Mouse (Mus musculus) forebrain, embryonic 13.5 days (tissue): ENCODE measurements around the gene Npc1l1. TPM values are rescaled to one million over a fixed set of nuclear protein-coding genes. Genes with fewer than 3 reads are reported as not detected.

Experiments used
- ATAC-seq: fragments of 200-750 bp; cut with Nextera tagmentation; 2 replicates; pipeline ENCODE4 v1.8.0; 2017
- H3K27ac ChIP-seq: fragments of 300-500 bp; sonication (generic); 2 replicates; pipeline ENCODE4 v1.5.1; 2015; ENCODE audit warnings: inconsistent platforms, mild to moderate bottlenecking, moderate library complexity
- H3K27me3 ChIP-seq: fragments of 300-500 bp; sonication (generic); 2 replicates; pipeline ENCODE4 v1.6.1; 2015; ENCODE audit warnings: mild to moderate bottlenecking, inconsistent platforms
- H3K36me3 ChIP-seq: fragments of 300-500 bp; sonication (generic); 2 replicates; pipeline ENCODE4 v1.6.1; 2015; ENCODE audit warnings: mild to moderate bottlenecking, inconsistent platforms; ENCODE audit not compliant: poor library complexity, severe bottlenecking
- H3K4me1 ChIP-seq: fragments of 300-500 bp; sonication (generic); 2 replicates; pipeline ENCODE4 v1.6.1; 2015; ENCODE audit warnings: inconsistent platforms
- H3K4me2 ChIP-seq: fragments of 300-500 bp; sonication (generic); 2 replicates; pipeline ENCODE4 v1.6.1; 2015; ENCODE audit warnings: inconsistent platforms, mild to moderate bottlenecking, moderate library complexity
- H3K4me3 ChIP-seq: fragments of 300-500 bp; sonication (generic); 2 replicates; pipeline ENCODE4 v1.5.1; 2015; ENCODE audit warnings: mild to moderate bottlenecking, inconsistent platforms
- H3K9ac ChIP-seq: fragments of 300-500 bp; sonication (generic); 2 replicates; pipeline ENCODE4 v1.6.1; 2015; ENCODE audit warnings: mild to moderate bottlenecking, inconsistent platforms
- H3K9me3 ChIP-seq: fragments of 300-500 bp; sonication (generic); replicated peaks from 2 replicates; pipeline ENCODE4 v1.6.1; 2016; ENCODE audit warnings: inconsistent platforms
- WGBS: fragments of 180-500 bp; shearing (Covaris S2); methylation state at CpG from one replicate; pipeline ENCODE4 v1.1.7; 2015; 5-methylcytosine and 5-hydroxymethylcytosine counted together
- polyA plus RNA-seq: library from polyadenylated mRNA; unstranded; fragments of >200 nt; fragmentation: Nextera tagmentation; extraction: Ambion mirVana; gene quantifications from 2 replicates; pipeline ENCODE4 v1.2.1, GENCODE M21; 2015

Npc1l1 gene
- polyA plus RNA-seq, 1 experiment from 2014 or later: 0.04 TPM

DNA sequence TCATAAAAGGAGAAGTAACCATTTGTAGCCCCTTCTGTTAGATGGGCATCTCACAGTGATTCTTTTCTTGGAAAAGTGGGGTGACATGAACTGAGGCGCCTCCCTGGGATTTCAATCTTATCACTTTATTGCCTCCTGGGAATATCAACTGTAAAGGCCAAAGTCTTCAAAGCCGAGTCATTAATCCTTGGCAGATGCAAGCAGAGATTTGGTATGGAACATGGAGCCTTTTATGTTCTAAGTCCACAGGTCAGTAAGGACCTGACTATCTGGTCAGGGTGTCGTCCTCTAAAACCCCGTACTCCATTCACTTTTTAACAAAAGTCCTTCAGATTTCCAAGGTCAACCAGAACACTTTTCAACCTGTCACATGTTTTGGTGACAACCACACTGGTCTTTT lies 22.9 kb upstream of the Npc1l1 start:
- Histone ChIP-seq H3K27me3 (no peaks in the 10 kb centered on the region), H3K9ac (no peak overlapping the region), H3K4me1 (no peaks in the 10 kb centered on the region), H3K4me3 (no peak overlapping the region), H3K36me3 (peaks cover 6% of the 10 kb centered on the region), H3K4me2 (no peak overlapping the region), H3K9me3 (no peaks in the 10 kb centered on the region), H3K27ac (no peak overlapping the region)
- 89% methylated on average over 4 of the region's 4 CpGs for WGBS
- ATAC-seq: no peak

DNA sequence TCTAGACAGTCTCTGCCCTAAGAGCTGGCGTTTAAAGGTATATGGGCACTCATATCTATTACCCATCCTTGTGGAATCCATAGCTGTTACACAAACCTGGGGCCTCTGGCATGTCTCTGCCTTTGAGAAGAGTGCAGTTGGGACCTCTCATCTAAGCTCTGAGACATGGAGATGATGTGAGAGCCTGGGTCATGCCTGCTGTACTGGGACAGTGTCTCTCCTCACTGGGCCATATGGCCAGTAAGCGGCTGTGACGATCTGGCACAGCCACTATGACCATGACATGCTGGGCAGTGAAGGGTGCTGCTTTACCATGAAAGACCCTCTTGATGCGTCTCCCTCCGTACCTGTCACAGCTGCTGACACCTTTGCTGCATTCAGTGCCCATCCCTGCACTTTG lies 22.3 kb upstream of the Npc1l1 start:
- 90% methylated on average over 5 of the region's 5 CpGs for WGBS
- Histone ChIP-seq H3K36me3 (0 out of 2 replicates have a peak, but pooled peaks cover 1% of the 10 kb centered on the region), H3K9me3 (no peaks in the 10 kb centered on the region), H3K4me1 (no peaks in the 10 kb centered on the region), H3K27me3 (no peaks in the 10 kb centered on the region), H3K4me3 (no peak overlapping the region), H3K9ac (no peak overlapping the region), H3K4me2 (no peak overlapping the region), H3K27ac (no peak overlapping the region)
- no peak for ATAC-seq

DNA sequence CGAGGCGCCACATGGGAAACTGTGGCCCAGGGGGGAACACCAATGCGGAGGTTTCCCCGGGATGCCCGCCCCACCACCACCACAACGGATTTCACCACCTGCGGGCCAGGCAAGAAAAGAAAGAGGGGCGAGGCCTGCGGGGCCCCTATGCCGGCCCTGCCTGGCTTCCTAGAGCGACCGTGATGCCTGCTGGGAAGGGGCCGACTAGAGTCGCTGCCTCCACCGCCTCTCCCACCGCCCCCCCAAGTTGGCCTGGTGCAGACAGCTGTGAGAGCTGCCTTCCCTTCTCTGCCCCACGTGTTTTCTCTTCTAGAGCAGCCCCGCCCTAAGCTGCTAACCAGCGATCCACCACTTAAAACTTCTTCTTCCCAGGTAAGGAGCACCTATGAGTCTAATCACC lies 14.8 kb upstream of the Npc1l1 start:
- no peaks in the 10 kb centered on the region for H3K36me3 ChIP-seq
- ATAC-seq: no peak
- WGBS: 53% methylated on average over 17 of the region's 19 CpGs
- H3K9me3 ChIP-seq: no peaks in the 10 kb centered on the region
- no peaks in the 10 kb centered on the region for H3K27me3 ChIP-seq
- no peak overlapping the region for H3K27ac ChIP-seq
- no peaks in the 10 kb centered on the region for H3K4me1 ChIP-seq
- H3K9ac ChIP-seq: no peak overlapping the region
- no peak overlapping the region for H3K4me3 ChIP-seq
- H3K4me2 ChIP-seq: no peak overlapping the region

DNA sequence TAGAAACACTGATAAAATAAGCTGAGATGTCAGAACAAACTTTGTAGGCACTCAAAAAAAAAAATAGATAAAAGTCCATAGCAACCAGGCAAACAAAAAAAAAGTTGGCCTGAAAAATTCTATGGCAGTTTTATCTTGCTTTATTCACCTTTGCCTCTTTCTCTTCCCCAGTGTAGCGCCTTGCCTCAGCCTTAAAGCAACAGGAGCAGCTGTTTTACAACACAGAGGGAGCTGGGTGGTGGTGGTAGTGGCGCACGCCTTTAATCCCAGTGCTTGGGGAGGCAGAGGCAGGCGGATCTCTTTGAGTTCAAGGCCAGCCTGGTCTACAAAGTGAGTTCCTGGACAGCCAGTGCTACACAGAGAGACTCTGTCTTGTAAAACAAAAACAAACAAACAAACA lies 3.1 kb upstream of the Npc1l1 start:
- no peak overlapping the region for H3K4me3 ChIP-seq
- no peak overlapping the region for H3K27ac ChIP-seq
- peaks cover 15% of the 10 kb centered on the region for H3K9me3 ChIP-seq
- ATAC-seq: no peak
- no peak overlapping the region for H3K4me2 ChIP-seq
- no peaks in the 10 kb centered on the region for H3K4me1 ChIP-seq
- 80% methylated on average over 4 of the region's 4 CpGs for WGBS
- no peaks in the 10 kb centered on the region for H3K27me3 ChIP-seq
- no peaks in the 10 kb centered on the region for H3K36me3 ChIP-seq
- H3K9ac ChIP-seq: no peak overlapping the region

DNA sequence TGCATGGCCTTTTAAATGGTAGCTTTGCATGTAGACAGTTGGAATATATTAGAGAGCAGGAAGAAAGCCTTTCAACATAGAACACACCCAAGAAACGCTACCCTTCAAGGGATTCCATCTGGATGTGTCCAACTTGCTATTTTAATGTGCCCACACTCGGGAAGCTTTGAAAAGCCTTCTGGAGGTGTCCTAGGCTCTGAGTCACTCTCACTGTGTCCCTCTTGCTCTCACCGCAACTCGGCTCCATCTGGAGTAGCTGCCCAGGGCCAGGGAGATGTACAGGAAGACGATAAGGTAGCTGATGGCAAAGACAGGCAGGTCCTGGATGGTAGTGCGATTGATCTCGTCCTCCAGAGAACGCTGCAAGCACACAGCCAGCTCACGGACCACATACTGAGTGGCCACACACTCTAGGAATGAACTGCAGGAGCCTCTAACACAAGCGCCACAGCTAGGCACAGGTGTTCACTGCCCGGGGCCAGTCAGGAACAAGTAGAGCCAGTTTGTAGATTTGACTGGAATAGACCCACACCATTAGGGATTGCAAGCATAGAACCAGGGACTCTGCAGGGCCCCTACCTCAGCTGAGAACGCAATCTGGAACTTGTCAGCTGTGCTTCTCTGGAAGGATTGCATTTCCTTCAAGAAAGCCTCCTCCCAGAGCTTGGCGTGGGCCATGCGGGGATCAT lies 5.3 kb downstream of the Npc1l1 start:
- Histone ChIP-seq H3K9ac (no peak overlapping the region), H3K4me2 (no peak overlapping the region), H3K4me1 (no peaks in the 10 kb centered on the region), H3K27ac (no peak overlapping the region), H3K9me3 (no peaks in the 10 kb centered on the region), H3K36me3 (no peaks in the 10 kb centered on the region), H3K4me3 (no peak overlapping the region), H3K27me3 (0 out of 2 replicates have a peak, but pooled peaks cover 4% of the 10 kb centered on the region)
- WGBS: 83% methylated on average over 14 of the region's 14 CpGs
- ATAC-seq: no peak

DNA sequence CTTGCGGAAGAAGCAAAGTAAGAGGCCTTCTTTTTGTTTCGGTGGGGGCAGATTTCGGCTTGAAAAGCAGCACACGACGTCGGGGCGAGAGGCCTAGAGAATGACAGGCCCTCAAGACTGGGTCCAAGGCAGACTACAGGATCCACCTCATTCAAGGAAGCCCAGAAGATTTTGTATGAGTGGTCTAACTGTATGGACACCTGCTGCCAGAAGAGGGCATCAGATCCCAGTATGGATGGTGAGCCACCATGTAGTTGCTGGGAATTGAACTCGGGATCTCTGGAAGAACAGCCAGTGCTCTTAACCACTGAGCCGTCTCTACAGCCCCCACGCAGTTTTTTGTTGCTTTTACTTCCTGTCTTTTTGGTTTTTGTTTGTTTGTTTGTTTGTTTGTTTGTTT lies 7.8 kb downstream of the Npc1l1 start:
- Histone ChIP-seq H3K4me1 (no peaks in the 10 kb centered on the region), H3K36me3 (no peaks in the 10 kb centered on the region), H3K27ac (no peak overlapping the region), H3K4me2 (no peak overlapping the region), H3K27me3 (0 out of 2 replicates have a peak, but pooled peaks cover 4% of the 10 kb centered on the region), H3K9me3 (no peaks in the 10 kb centered on the region), H3K9ac (no peak overlapping the region), H3K4me3 (no peak overlapping the region)
- no peak for ATAC-seq
- 90% methylated on average over 10 of the region's 10 CpGs for WGBS

DNA sequence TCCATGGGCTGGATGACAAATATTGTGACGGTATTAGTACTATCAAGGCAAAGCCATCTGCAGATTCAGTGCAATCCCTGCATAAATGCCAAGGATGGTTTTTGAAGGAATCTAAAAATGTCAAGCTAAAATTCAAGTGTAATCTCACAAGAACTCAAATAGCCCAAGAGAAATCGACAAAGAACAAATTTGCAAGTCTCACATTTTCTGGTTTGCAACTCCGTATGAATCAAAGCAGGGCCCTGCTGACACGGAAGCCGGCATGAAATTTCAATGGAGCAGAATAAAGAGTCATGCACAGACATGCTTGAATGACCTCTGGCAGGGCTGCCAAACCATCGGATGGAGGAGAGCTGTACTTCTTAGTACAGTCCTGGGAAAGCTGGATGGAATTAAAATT lies 10.0 kb downstream of the Npc1l1 start:
- WGBS: 87% methylated on average over 6 of the region's 6 CpGs
- Histone ChIP-seq H3K36me3 (no peaks in the 10 kb centered on the region), H3K4me1 (no peaks in the 10 kb centered on the region), H3K9me3 (no peaks in the 10 kb centered on the region), H3K4me2 (no peak overlapping the region), H3K4me3 (no peak overlapping the region), H3K9ac (no peak overlapping the region), H3K27me3 (no peaks in the 10 kb centered on the region), H3K27ac (no peak overlapping the region)
- ATAC-seq: no peak

DNA sequence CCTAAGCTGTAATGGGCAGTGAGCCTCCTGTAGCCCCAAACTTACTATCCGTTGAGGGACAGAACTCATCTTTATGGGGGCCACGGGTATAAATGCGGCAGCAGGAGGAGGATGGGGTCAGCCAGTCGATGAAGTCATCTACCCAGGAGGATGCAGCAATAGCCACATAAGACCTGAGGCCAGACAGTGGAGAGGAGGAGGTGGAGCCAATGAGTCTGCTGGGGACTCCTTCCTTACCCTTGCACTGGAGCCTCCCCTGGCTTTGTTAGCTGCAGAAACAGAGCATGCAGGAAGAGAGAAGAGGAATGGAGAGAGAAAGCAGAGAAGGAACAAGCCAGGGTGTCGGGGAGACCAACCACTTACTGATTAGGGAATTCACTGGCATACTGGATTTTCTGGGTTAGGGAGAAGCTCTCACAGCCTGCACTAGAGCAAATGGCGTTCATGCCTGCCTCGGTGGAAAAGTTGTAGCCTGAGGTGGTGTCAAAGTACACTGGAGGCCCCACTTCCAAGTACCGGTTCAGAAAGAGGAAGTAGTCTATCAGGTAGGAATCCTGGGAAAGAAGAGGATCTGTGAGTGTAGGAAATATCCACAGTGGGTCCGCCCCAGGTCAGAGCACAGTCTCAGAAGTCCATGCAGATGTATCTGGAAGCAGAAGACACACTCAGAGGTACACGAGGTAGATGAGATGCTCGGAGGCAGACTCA lies 11.6 kb downstream of the Npc1l1 start:
- H3K27ac ChIP-seq: no peak overlapping the region
- H3K4me3 ChIP-seq: no peak overlapping the region
- H3K27me3 ChIP-seq: no peaks in the 10 kb centered on the region
- ATAC-seq: no peak
- H3K36me3 ChIP-seq: no peaks in the 10 kb centered on the region
- WGBS: 83% methylated on average over 11 of the region's 11 CpGs
- no peak overlapping the region for H3K9ac ChIP-seq
- H3K9me3 ChIP-seq: no peaks in the 10 kb centered on the region
- H3K4me1 ChIP-seq: no peaks in the 10 kb centered on the region
- no peak overlapping the region for H3K4me2 ChIP-seq

DNA sequence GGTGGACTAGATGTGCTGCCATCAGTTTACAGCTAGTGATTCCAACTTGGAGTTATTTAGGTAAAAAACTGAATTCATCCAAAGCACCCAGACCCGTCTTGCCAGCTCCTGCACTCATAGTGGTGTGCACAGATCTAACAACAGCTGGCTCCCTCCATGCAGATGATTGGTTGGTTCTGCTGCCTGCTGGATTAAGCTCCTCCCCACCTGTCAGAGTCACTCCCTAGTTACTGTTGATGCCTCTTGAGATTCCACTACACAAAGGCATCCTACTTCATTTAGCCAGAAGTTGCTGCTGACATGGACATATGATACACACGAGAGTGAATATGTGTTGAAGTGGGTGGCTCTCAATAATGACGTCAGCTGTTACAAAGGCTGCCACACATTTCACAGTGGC lies 13.1 kb downstream of the Npc1l1 start:
- Histone ChIP-seq H3K9me3 (no peaks in the 10 kb centered on the region), H3K4me3 (no peak overlapping the region), H3K4me2 (no peak overlapping the region), H3K9ac (no peak overlapping the region), H3K27ac (no peak overlapping the region), H3K27me3 (no peaks in the 10 kb centered on the region), H3K36me3 (no peaks in the 10 kb centered on the region), H3K4me1 (no peaks in the 10 kb centered on the region)
- 59% methylated on average over 3 of the region's 3 CpGs for WGBS
- ATAC-seq: no peak

DNA sequence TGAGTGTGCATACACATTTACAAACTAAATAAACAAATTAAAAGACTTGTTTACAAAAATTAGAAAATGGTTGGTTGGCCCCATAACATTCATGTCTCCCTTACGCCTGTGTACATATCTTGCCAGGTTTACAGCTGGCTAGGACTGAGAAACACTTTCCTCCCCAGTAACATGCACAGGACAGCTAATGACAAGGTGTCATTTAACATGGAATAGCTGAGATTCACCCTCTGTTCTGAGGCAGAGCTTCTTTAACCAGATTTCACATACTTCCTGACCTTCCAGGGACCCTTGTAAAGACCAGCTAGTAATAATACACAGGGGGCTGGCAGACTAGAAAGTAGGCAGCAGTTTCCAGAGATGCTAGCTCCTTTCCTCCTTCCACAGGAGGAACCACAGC lies 21.8 kb downstream of the Npc1l1 start:
- Histone ChIP-seq H3K9ac (no peak overlapping the region), H3K36me3 (no peaks in the 10 kb centered on the region), H3K9me3 (no peaks in the 10 kb centered on the region; the same call in 1 of the 2 replicates), H3K4me1 (no peaks in the 10 kb centered on the region), H3K27me3 (no peaks in the 10 kb centered on the region), H3K4me3 (no peak overlapping the region), H3K27ac (no peak overlapping the region), H3K4me2 (no peak overlapping the region)
- no peak for ATAC-seq
- WGBS: 93% methylated on average over 1 of the region's 1 CpGs

DNA sequence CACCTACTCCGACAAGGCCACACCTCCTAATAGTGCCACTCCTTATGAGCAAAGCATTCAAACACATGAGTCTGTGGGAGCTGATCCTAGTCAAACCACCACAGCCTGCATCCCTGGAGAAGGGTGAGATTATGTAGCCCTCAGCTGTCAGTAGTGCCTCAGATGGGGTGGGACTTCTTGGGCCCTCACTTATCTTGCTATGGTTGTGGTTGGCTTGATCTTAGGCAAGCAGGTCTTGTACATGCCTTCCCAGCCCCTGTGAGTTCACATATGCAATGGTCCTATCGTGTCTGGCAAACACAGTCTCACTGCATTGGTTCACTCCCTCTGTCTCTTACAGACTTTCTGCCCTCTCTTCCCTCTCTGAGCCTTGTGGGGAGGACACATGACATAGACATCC lies 22.9 kb downstream of the Npc1l1 start:
- Histone ChIP-seq H3K9ac (no peak overlapping the region), H3K27me3 (no peaks in the 10 kb centered on the region), H3K4me1 (no peaks in the 10 kb centered on the region), H3K9me3 (no peaks in the 10 kb centered on the region; the same call in 1 of the 2 replicates), H3K4me3 (no peak overlapping the region), H3K27ac (no peak overlapping the region), H3K36me3 (no peaks in the 10 kb centered on the region), H3K4me2 (no peak overlapping the region)
- 82% methylated on average over 2 of the region's 2 CpGs for WGBS
- ATAC-seq: no peak

DNA sequence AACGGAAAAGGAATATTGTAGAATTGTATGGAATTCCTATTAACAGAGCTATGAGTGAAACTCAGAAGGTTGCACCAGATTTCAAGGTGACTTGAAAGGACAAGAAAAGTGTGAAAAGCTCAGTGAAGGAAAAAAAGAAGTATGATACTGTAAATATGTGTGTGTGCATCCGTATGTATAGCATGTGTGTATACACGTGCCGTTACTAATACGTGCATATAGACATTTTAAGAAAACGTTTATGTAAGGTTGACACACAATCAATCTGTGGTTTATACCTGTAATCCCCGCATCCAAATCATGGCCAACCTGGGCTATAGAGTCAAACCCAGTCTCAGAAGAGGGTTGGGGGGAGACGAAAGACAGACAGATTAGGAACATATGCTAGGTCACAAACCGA lies 29.4 kb downstream of the Npc1l1 start:
- ATAC-seq: peak; percentile 33
- no peaks in the 10 kb centered on the region for H3K27me3 ChIP-seq
- WGBS: 24% methylated on average over 9 of the region's 9 CpGs
- peaks cover 28% of the 10 kb centered on the region for H3K4me1 ChIP-seq
- peak overlapping the region; percentile 96 for H3K9ac ChIP-seq
- peak overlapping the region; percentile 96 for H3K27ac ChIP-seq
- H3K4me3 ChIP-seq: peak overlapping the region; percentile 100
- H3K4me2 ChIP-seq: peak overlapping the region; percentile 98
- H3K9me3 ChIP-seq: no peaks in the 10 kb centered on the region; the same call in 1 of the 2 replicates
- peaks cover 4% of the 10 kb centered on the region; the same call in 1 of the 2 replicates for H3K36me3 ChIP-seq
